7 mouse cellular contexts compared by ENCODE assay signal in the genomic region with DNA sequence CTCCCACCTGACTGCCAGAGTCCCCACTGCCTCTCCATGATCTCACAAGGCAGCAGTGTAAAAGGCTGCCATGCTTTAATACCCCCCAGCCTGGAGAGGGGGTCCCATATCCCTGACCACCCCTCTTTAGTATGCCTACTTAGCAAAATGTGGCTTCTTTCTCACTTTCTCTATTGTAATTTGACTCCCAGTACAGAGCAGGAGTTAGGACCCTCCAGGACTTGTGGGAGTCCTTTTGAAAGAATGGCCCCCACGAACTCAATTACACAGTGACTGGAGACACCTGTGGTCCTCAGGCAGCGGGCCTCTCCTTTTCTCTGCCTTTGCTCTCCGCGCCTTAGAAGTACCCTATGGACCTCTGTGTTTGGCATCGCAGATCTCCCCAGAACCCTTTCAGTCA. TPM values are rescaled to one million over a fixed set of nuclear protein-coding genes. Genes with fewer than 3 reads are reported as not detected.
DNase-seq lines count a peak whose midpoint lies in the region; ATAC-seq and TF ChIP-seq lines count a peak whose summit lies in the region.

No protein-coding gene starts in this region.

- 44% methylated on average over 5 of the region's 5 CpGs for WGBS in liver, embryonic 11.5 days
- 52% methylated on average over 5 of the region's 5 CpGs for WGBS in forebrain, embryonic 13.5 days
- WGBS in limb, embryonic 11.5 days = 47% methylated on average over 5 of the region's 5 CpGs
- 64% methylated on average over 5 of the region's 5 CpGs for WGBS in olfactory bulb, adult 2 months

- no peaks in the 10 kb centered on the region for H3K9me3 ChIP-seq in liver, embryonic 11.5 days (ENCODE audit: control insufficient read depth, low read length)
- no peaks in the 10 kb centered on the region for H3K9me3 ChIP-seq in forebrain, embryonic 13.5 days (replicated peaks)
- no peaks in the 10 kb centered on the region for H3K9me3 ChIP-seq in limb, embryonic 11.5 days (ENCODE audit: control insufficient read depth, low read length)

- no peaks in the 10 kb centered on the region for H3K4me1 ChIP-seq in liver, embryonic 11.5 days (replicated peaks; ENCODE audit: control insufficient read depth, insufficient read depth, low read length)
- peaks cover 20% of the 10 kb centered on the region for H3K4me1 ChIP-seq in forebrain, embryonic 13.5 days
- H3K4me1 ChIP-seq in limb, embryonic 11.5 days (ENCODE audit: control insufficient read depth, insufficient read depth, low read length) = no peaks in the 10 kb centered on the region
- H3K4me1 ChIP-seq in olfactory bulb, adult 2 months (ENCODE audit: control insufficient read depth, insufficient read depth, low read length) = peaks cover 8% of the 10 kb centered on the region

- no peak overlapping the region for H3K27ac ChIP-seq in liver, embryonic 11.5 days (ENCODE audit: low read depth, low read length)
- H3K27ac ChIP-seq in forebrain, embryonic 13.5 days = peak overlapping the region; percentile 25; the same call in 1 of the 2 replicates
- no peak overlapping the region for H3K27ac ChIP-seq in limb, embryonic 11.5 days (replicated peaks; ENCODE audit: low read depth, low read length)
- peak overlapping the region; percentile 71 for H3K27ac ChIP-seq in olfactory bulb, adult 2 months (ENCODE audit: insufficient read depth, low read depth, low read length)

- no peak for TF ChIP-seq CTCF in olfactory bulb, adult 2 months (IDR thresholded peaks at IDR 0.05; ENCODE audit: insufficient read depth, low read depth, low read length)

- peaks cover 38% of the 10 kb centered on the region for H3K27me3 ChIP-seq in liver, embryonic 11.5 days (replicated peaks; ENCODE audit: control insufficient read depth, insufficient read depth, low read length)
- H3K27me3 ChIP-seq in forebrain, embryonic 13.5 days = peaks cover 15% of the 10 kb centered on the region; the same call in 1 of the 2 replicates
- peaks cover 11% of the 10 kb centered on the region for H3K27me3 ChIP-seq in limb, embryonic 11.5 days (ENCODE audit: control insufficient read depth, insufficient read depth, low read length)

- no peak overlapping the region for H3K9ac ChIP-seq in liver, embryonic 11.5 days (ENCODE audit: low read depth, low read length)
- peak overlapping the region; percentile 73; the same call in 1 of the 2 replicates for H3K9ac ChIP-seq in forebrain, embryonic 13.5 days
- H3K9ac ChIP-seq in limb, embryonic 11.5 days (ENCODE audit: low read length) = no peak overlapping the region

- H3K36me3 ChIP-seq in liver, embryonic 11.5 days (ENCODE audit: control insufficient read depth, insufficient read depth, low read length) = no peaks in the 10 kb centered on the region
- no peaks in the 10 kb centered on the region for H3K36me3 ChIP-seq in forebrain, embryonic 13.5 days (ENCODE audit: poor library complexity, severe bottlenecking)
- no peaks in the 10 kb centered on the region for H3K36me3 ChIP-seq in limb, embryonic 11.5 days (ENCODE audit: control insufficient read depth, insufficient read depth, low read length)

- DNase-seq in liver, embryonic 11.5 days (ENCODE audit: low spot score) = no peak
- no peak for DNase-seq in liver
- DNase-seq in limb, embryonic 11.5 days (ENCODE audit: low spot score) = no peak
- DNase-seq in right cerebral cortex, postnatal 36 days (ENCODE audit: low spot score in 2 of 2) = no peak
- DNase-seq in ovary, postnatal 10 days (ENCODE audit: low spot score) = no peak

- peak overlapping the region; percentile 54 for H3K4me3 ChIP-seq in liver, embryonic 11.5 days (ENCODE audit: low read depth, low read length)
- peak overlapping the region; percentile 66 for H3K4me3 ChIP-seq in forebrain, embryonic 13.5 days
- peak overlapping the region; percentile 55 for H3K4me3 ChIP-seq in limb, embryonic 11.5 days (ENCODE audit: low read depth, low read length)
- H3K4me3 ChIP-seq in olfactory bulb, adult 2 months (ENCODE audit: insufficient read depth, low read depth, low read length) = peak overlapping the region; percentile 79

- TF ChIP-seq POLR2A in olfactory bulb, adult 2 months (IDR thresholded peaks at IDR 0.05; ENCODE audit: insufficient read depth, low read depth, low read length) = no peak

- ATAC-seq in liver, embryonic 11.5 days (replicated peaks; ENCODE audit: low FRiP score) = no peak
- no peak for ATAC-seq in forebrain, embryonic 13.5 days
- peak; percentile 17; the same call in 1 of the 2 replicates for ATAC-seq in limb, embryonic 11.5 days (ENCODE audit: insufficient number of reproducible peaks, low FRiP score, low TSS enrichment, low read depth)

- peak overlapping the region; percentile 71 for H3K4me2 ChIP-seq in liver, embryonic 11.5 days
- H3K4me2 ChIP-seq in forebrain, embryonic 13.5 days = peak overlapping the region; percentile 96
- H3K4me2 ChIP-seq in limb, embryonic 11.5 days (ENCODE audit: low read depth, severe bottlenecking) = peak overlapping the region; percentile 93

RNA-seq across cellular contexts. Expression of gene Adcy2, which starts 0.5 kb away (rescaled TPM):
- 0.56 and 0.71 TPM in 2 replicates for polyA plus RNA-seq in liver, embryonic 11.5 days (2014; fragmentation: Nextera tagmentation; extraction: Ambion mirVana)
- 1.2 and 1.3 TPM in 2 replicates for polyA plus RNA-seq in forebrain, embryonic 13.5 days (2015; fragmentation: Nextera tagmentation; extraction: Ambion mirVana)
- polyA plus RNA-seq in limb, embryonic 11.5 days (2014; fragmentation: Nextera tagmentation; extraction: Ambion mirVana) = 3.1 and 3.9 TPM in 2 replicates
- polyA plus RNA-seq in olfactory bulb, adult 2 months (2012; ENCODE audit: insufficient read depth, insufficient read length, low replicate concordance, missing spikeins) = not detected in 2 replicates

Comparison
In these comparisons a context has a peak if more than half of its experiments do, and no peak if none do; other contexts are left out.
1. H3K27ac ChIP-seq: peak in forebrain, embryonic 13.5 days (single experiment) and olfactory bulb, adult 2 months (single experiment); none in liver, embryonic 11.5 days (single experiment) and limb, embryonic 11.5 days (single experiment).
2. Peak in every context shown above with its lines, with median percentiles within 50 percentile points of each other: H3K4me2 ChIP-seq and H3K4me3 ChIP-seq.